Mouse (Mus musculus): ENCODE data around the gene Myo16. TPM values are rescaled to one million over a fixed set of nuclear protein-coding genes. Genes with fewer than 3 reads are reported as not detected.

Gene Myo16
- total RNA-seq, 4 experiments from 2014 or later, result 18.7 to 22.9 (median 20.2) TPM

GRCm38 (mm10) chr8:10651546-10652315 lies 498.0 kb downstream of the Myo16 start:
- no peak for DNase-seq (ENCODE audit: low spot score in 2 of 2)

- DNase-seq (ENCODE audit: low spot score in 2 of 2), result no peak
These were observed 499.6 kb downstream of the Myo16 start for GRCm38 (mm10) chr8:10653282-10653681.

- DNase-seq (ENCODE audit: low spot score in 2 of 2), result no peak
These were observed 501.3 kb downstream of the Myo16 start for GRCm38 (mm10) chr8:10654922-10655518.

GRCm38 (mm10) chr8:10663770-10664470 lies 510.2 kb downstream of the Myo16 start:
- DNase-seq (ENCODE audit: low spot score in 2 of 2), result no peak

- DNase-seq (ENCODE audit: low spot score in 2 of 2), result no peak
These were observed 511.3 kb downstream of the Myo16 start for GRCm38 (mm10) chr8:10664861-10665543.

- DNase-seq (ENCODE audit: low spot score in 2 of 2), result no peak
These were observed 512.1 kb downstream of the Myo16 start for GRCm38 (mm10) chr8:10665821-10666283.

GRCm38 (mm10) chr8:10671862-10672548 lies 518.3 kb downstream of the Myo16 start:
- no peak for DNase-seq (ENCODE audit: low spot score in 2 of 2)

GRCm38 (mm10) chr8:10677840-10678410 lies 524.2 kb downstream of the Myo16 start:
- no peak for DNase-seq (ENCODE audit: low spot score in 2 of 2)

- DNase-seq (ENCODE audit: low spot score in 2 of 2), result no peak
These were observed 528.2 kb downstream of the Myo16 start for GRCm38 (mm10) chr8:10681926-10682325.

- DNase-seq (ENCODE audit: low spot score in 2 of 2), result no peak
These were observed 529.4 kb downstream of the Myo16 start for GRCm38 (mm10) chr8:10683088-10683487.

Other genes with a start within 250 kb of the Myo16 start
- gene Lig4, start 176.2 kb upstream of the Myo16 start, total RNA-seq (2022), result 10 to 100 TPM; 11.1 to 12.9 (median 12.1) TPM
- 10 to 100 TPM; 25.9 to 27.3 (median 26.9) TPM for gene Abhd13, start 176.2 kb upstream of the Myo16 start, total RNA-seq (2022)
- 1 to 10 TPM; 1.7 to 7.8 (median 5.0) TPM for gene Tnfsf13b, start 147.4 kb upstream of the Myo16 start, total RNA-seq (2022)